Mouse (Mus musculus) frontal cortex, postnatal 10 days (tissue): ENCODE measurements around the gene Sel1l3.

ENCODE experiments used
- DNase-seq, 2 experiments: peaks; one replicate each; pipeline ENCODE4 v3.0.0; 2022; ENCODE audit warnings: low spot score in 2 of 2, mixed read lengths in 1 of 2

Gene Sel1l3

DNA sequence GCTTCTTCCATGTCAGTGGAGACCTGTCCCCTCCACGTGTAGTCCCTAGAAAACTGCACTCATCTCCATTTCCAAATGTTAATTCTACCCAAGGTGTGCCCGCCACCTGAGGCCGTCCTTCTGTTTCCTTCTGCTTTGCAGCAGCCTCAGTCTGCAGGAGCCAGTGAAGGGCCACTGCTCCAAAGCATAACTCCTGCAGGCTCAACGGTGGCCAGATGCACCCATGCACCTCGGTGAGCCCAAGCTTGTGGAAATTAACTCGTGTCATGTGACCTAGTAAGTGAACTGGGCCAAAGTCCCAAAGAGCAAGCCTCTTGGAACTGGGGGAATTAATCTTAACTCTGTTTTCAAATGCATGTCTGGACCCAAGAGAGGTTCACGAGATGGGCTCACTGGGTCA, 40.8 kb downstream of the Sel1l3 start:
- DNase-seq = no peak

DNA sequence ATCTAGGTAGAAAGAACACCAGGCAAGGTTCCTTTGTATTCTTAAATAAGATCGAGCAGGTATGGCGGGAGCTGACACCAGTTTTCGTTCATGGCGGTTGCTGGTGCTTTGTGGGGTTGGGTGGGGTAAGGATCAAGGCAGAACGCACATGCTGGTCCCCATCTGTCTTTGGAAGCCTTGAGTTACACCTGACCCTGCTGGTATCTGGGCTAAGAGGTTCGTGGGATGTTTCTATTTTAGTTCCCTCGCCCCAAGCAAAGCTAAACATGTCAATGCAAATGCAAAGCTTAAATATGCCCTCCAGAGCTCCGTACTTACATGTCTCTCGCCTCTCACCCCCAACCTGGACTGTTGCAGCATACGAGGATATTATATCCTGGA, 41.5 kb downstream of the Sel1l3 start:
- no peak for DNase-seq

- DNase-seq = no peak
These were observed 42.0 kb downstream of the Sel1l3 start for GRCm38 (mm10) chr5:53171611-53172255.

DNA sequence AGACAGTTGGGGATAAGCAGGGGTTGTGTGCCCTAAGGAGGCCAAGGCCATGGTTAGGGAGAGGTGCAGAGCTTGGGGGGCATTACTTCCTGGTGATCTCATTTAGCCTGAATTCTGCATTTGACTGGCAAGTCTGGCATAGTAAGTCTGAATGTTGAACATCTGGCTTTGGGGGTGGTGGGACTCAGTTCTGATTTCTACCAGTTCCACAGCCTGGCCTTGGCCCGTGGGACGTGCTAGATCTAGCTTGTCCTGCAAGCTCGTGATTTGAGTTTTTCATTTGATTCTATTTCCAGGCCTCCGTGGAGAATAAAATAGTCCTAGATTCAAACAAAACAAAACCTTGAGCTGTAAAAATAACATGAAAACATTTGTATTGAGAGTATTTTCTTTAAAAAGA, 46.2 kb downstream of the Sel1l3 start:
- DNase-seq = no peak

GRCm38 (mm10) chr5:53165672-53166071, 48.1 kb downstream of the Sel1l3 start:
- no peak for DNase-seq

GRCm38 (mm10) chr5:53162436-53162835, 51.3 kb downstream of the Sel1l3 start:
- peak; percentile 41 to 59 for DNase-seq

DNA sequence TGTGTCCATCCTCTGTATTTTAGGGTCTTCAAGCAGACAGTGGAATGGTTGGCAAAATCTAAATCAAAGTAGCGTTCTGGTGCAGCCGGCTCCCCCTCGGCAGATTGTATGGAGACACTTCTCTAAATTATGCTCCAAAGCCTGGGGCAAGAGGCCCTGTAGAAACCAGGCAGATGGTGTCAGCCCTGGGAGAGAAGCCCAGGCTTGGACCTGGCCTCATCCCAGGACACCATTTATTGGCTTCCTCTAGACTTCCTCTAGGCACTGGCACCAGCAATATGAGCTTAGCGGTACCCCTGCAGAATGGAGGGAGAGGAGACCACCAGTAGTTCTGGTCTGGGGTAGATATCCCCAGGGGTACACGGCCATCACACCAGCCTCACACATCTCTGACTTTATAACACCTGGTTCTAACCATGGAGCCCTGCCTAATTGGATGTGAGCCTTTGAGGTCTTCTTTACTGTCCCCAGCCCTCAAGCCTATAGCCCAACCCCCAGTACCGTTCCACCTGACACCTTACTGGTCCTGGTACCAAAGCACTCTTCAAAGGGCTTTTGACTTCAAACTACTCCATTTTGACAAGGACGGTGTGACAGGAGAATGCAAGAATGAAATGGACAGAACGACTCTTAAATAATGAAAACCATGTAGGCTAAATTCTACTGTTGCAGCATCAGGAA, 52.1 kb downstream of the Sel1l3 start:
- no peak for DNase-seq

GRCm38 (mm10) chr5:53160207-53160606, 53.5 kb downstream of the Sel1l3 start:
- DNase-seq = no peak

DNA sequence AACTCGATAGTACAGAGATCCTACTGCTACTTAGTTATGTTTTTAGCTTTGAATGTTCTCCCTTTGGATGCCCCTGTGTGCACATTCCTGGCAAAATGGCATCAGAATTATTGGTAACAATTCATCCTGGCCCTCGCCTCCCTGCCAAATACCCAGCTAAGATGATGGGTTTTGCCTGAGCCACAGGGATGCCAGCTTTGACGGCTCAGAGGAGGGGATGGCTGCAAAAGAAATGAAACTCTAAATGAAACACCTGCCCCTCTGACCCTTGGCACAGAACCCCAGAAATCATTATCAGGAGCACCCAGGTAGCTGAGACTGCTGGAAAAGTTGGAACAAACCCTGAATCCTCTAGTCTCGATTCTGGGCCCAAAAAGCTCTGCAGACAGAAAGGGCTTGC, 54.1 kb downstream of the Sel1l3 start:
- no peak for DNase-seq

GRCm38 (mm10) chr5:53159166-53159565, 54.6 kb downstream of the Sel1l3 start:
- no peak for DNase-seq

DNA sequence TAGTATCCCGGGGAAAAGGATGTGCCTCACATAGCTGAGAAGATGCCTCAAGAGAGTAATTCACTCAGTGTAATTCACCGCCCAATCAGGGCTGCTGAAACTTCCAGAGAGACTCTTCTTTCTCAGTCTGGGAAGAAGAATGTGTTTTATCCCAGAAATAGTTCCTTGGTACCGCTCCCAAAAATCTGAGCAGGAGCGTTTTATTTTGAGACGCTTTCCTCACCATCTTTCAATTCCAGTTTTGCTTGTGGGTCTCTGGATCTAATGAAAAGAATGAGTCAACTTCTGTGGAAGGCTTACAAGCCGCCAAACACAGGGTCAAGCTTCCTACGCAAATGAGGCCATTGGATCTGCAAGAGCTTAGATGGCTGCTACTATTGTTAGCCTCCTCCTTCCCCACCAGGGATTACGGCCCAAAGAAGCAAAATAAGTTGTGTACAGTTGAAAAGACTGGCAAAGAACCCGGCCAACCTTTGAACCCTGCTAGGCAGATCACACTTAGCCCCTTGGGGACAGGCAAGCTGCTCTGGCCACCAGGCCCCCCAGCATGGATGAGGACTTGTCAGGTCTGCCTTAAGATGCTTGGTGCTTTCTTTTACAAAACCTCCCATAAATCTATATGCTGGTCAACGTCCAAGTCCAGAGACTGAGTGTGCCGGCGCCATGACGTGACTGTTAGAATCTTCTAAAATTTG, 57.6 kb downstream of the Sel1l3 start:
- peak in 1 of 2 experiments; percentile 39 for DNase-seq

DNA sequence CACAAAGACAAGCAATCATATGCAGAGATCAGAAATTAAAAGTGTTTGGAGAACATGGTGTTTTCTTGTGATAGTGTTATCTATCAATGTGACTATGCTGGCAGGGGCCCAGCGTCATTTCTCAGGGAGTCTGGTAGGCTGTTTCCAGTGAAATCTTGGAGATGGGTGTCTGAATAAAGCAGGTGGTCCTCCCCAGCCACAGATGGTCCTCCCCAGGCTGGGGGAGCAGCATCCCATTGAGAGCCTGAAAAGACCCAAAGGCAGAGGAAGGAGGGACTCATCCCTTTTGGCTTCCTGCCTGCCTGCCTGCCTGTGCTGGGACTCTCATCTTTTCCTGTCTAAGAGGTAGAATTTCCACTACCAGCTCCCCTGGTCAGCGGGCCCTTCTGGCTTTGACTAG, 59.2 kb downstream of the Sel1l3 start:
- DNase-seq = peak; percentile 46 to 74

DNA sequence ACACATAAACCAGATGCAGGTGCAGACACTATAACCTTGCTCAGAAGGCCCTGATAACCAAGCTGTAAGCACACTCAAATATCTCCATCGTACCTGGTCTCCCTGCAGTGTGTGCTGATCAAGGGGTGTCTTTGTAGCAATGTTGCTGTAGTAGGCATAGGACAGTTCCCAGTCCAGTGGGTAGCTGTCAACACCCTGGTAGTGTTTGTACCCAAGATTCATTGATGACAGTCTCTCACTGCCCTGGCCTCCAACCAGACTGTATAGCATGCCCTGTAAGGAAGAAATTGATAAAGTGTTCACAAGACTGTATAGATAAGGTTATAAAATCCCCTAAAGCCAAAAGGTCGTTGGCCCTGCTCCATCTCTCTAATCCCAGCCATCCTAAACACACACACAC, 59.6 kb downstream of the Sel1l3 start:
- no peak for DNase-seq

DNA sequence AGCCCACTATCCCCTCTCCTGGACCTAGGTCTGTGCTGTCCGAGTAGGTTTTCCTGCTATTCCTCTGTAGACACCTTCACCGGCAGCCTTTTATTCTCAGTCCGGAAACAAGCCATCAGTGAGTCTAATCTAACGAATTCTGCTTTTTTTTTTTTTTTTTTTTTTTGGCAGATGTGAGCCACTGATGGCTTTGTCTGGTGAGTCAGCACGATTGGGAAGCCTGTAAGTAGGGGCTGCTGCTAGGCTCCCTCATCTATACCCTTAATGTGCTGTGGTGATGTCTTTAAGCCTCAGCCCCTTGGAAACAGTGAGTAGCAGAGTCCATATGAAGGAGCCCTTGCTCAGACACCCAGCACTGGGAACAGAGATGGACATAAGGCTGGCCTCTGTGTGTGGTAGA, 60.6 kb downstream of the Sel1l3 start:
- no peak for DNase-seq

DNA sequence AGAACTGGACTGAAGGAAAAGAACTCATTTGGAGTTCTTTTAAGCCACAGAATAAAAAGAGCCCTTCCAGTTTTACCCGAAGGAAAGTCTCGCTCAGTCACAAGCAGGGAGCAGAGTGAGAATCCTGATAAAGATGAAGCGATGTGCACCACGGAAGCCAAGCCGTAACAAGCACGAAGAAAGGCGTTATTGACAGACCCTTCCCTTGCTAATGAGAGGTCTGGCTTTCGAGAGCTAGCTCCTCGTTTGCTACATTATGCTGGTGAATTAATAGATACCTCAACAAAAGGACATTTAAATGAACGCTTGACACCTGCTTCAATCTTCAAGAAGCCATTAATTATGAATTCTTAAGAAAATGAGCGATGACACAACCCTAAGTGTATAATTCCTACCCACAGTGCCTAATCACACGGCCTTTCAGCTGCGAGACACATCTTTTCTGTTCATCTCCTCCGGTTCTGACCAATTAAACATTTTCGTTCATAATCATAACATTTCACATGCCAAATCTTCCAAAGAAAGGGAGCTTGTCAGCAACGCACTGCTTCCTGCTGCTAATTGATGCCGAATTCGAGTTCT, 62.3 kb downstream of the Sel1l3 start:
- no peak for DNase-seq

DNA sequence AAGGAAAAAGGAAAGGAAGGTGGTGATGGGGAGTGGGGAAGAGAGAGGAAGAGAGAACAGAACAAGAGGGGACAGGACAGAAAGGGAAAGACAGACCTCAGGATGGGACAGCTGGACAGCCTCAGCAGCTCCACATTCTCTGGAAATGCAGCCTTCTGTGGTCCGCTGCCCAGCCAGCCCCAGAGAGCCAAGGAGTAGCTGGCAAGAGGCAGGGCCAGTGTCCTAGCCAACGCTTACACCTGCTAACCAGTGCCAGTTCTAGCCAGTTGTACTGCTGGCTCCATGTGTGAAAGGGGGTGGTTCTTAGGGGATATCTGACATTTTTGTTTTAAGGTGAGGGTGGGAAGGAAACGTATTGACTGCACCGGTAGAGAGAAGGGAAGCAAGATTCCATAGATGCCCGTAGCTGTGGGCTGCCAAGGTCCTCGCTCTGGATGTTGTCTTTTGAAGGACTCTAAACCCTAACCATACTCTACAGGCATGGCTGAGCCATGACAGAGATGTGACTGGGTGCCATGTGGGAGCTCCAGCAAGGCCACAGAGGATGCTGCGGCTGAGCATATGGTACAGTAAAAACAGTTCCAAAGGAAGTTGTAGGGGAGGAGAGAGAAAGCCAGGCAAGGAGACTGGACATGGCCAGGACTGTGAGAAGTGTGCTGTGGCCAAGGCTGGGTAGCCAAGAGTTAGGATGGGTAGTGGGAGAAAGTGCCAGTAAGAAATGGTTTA, 64.6 kb downstream of the Sel1l3 start:
- no peak for DNase-seq

- DNase-seq = no peak
These were observed 65.4 kb downstream of the Sel1l3 start for GRCm38 (mm10) chr5:53148160-53148923.

DNA sequence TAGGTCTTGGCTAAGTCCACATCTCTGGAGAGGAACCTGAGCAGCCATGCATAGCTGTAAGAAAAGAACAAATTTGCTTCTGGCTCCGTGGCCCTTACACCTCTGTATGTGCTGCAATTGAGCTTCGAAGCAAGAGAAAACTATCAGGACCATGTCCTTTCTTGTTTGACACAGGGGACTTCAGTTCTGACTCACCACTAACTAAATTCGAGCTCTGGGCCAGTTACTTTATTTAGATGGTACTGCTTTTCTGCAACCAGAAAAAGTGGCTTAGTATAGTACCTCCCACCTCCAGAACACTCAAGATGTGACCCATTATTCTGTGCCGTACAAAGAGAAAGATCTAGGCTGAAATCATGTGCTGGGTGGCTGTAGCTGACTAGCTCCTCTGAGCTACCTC, 66.3 kb downstream of the Sel1l3 start:
- DNase-seq = no peak

DNA sequence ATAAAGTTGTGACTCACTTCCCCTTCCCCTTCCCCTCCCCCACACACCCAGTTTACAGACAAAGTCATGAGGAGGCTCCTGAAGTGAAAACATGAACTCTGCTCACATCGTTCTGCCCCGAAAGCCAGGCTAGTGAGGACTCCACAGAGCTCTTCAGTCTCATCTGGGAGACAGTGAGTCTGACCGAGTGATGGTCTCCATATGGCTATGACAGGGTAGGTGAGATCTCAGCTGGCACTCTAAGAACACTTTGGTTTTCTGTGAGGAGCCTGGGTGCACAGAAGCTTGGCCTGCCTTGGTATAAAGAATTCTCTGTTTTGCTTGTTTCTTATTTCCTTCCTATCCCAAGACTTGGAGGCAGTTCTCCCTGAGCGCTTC, 67.1 kb downstream of the Sel1l3 start:
- DNase-seq = no peak

DNA sequence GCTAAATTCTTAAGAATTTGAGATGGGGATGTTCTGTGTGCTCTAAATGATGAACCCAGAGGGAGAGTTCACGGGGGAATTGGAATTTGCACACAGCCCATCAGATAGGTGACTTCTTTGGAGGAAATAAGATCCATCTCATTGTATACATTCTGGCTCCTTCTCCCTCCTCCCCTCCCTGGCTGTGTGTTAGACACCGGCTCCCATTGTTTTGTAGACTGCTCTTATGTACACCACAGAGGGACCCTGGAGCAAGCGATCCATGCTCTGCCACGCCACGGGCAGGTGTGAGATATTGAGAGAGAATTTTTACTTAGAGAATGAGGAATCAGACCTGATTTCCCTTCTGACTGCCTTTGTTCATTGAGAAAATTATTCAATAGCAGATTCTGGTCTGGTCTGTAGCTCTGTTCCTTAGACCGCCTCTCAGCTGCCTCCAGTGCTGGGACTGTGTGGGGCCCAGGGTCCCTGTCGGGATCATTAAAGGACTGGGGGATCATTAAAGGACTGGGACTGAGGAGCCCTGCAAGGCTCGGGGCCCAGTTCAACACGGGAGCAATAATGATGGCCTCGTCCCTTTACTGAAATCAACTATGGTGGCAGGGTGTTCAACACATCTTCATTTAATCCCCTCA, 67.6 kb downstream of the Sel1l3 start:
- no peak for DNase-seq

DNA sequence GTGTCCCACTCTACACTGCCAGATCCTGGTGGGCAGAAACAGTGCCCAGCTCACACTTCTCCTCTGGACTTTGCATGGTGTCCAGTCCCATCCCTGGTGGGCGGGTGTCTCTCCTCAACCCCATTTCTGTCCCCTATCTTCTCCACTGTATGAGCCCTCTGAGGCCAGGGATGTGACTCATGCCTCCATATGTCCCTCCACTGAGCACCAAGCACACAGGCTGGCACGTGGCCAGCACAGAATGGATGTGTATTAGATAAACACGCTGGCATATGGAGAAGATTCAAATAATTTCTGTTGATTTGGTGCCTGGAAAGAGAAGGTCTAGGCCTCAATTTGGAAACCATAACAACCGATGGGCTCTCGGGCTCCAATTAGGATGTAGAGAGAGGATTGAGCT, 71.1 kb downstream of the Sel1l3 start:
- no peak for DNase-seq
